Mouse (Mus musculus): ENCODE results near the gene Il6st. TPM values are rescaled to one million over a fixed set of nuclear protein-coding genes. Genes with fewer than 3 reads are reported as not detected.

Il6st gene
- polyA plus RNA-seq, 1 experiment from 2014 or later: 37.4 TPM

- 35% methylated on average over 6 of the region's 6 CpGs for WGBS
- H3K9me3 ChIP-seq: no peaks in the 10 kb centered on the region
- H3K27me3 ChIP-seq (replicated peaks): no peaks in the 10 kb centered on the region
- H3K27ac ChIP-seq: no peak overlapping the region
- H3K36me3 ChIP-seq: no peaks in the 10 kb centered on the region
- ATAC-seq (ENCODE audit: insufficient read depth, low FRiP score, low read depth): no peak
- H3K9ac ChIP-seq: no peak overlapping the region
- H3K4me3 ChIP-seq (replicated peaks): no peak overlapping the region
- H3K4me2 ChIP-seq: no peak overlapping the region
- peaks cover 2% of the 10 kb centered on the region; the same call in 1 of the 2 replicates for H3K4me1 ChIP-seq
Measured at GRCm38 (mm10) chr13:112457366-112457765, 6.5 kb upstream of the Il6st start.

GRCm38 (mm10) chr13:112458016-112458415, 5.9 kb upstream of the Il6st start:
- H3K9ac ChIP-seq: no peak overlapping the region
- H3K9me3 ChIP-seq: no peaks in the 10 kb centered on the region
- 81% methylated on average over 4 of the region's 4 CpGs for WGBS
- no peak overlapping the region for H3K4me2 ChIP-seq
- H3K36me3 ChIP-seq: no peaks in the 10 kb centered on the region
- no peaks in the 10 kb centered on the region for H3K27me3 ChIP-seq (replicated peaks)
- no peak overlapping the region for H3K4me3 ChIP-seq (replicated peaks)
- H3K27ac ChIP-seq: no peak overlapping the region
- no peak for ATAC-seq (ENCODE audit: insufficient read depth, low FRiP score, low read depth)
- peaks cover 3% of the 10 kb centered on the region; the same call in 1 of the 2 replicates for H3K4me1 ChIP-seq

- Histone ChIP-seq H3K4me3 (replicated peaks) (no peak overlapping the region), H3K36me3 (no peaks in the 10 kb centered on the region), H3K27ac (no peak overlapping the region), H3K9me3 (no peaks in the 10 kb centered on the region), H3K9ac (no peak overlapping the region), H3K4me1 (peaks cover 7% of the 10 kb centered on the region; the same call in 1 of the 2 replicates), H3K27me3 (replicated peaks) (no peaks in the 10 kb centered on the region), H3K4me2 (no peak overlapping the region)
- 88% methylated on average over 11 of the region's 11 CpGs for WGBS
- ATAC-seq (ENCODE audit: insufficient read depth, low FRiP score, low read depth): no peak
Measured at GRCm38 (mm10) chr13:112458435-112459018, 5.3 kb upstream of the Il6st start.

- Histone ChIP-seq H3K36me3 (no peaks in the 10 kb centered on the region), H3K9ac (no peak overlapping the region), H3K27ac (no peak overlapping the region), H3K4me3 (replicated peaks) (no peak overlapping the region), H3K27me3 (replicated peaks) (no peaks in the 10 kb centered on the region), H3K9me3 (no peaks in the 10 kb centered on the region), H3K4me1 (peaks cover 7% of the 10 kb centered on the region; the same call in 1 of the 2 replicates), H3K4me2 (no peak overlapping the region)
- no peak for ATAC-seq (ENCODE audit: insufficient read depth, low FRiP score, low read depth)
- WGBS: 81% methylated on average over 6 of the region's 6 CpGs
Measured at GRCm38 (mm10) chr13:112459956-112460355, 3.9 kb upstream of the Il6st start.

- Histone ChIP-seq H3K4me3 (replicated peaks) (no peak overlapping the region), H3K27ac (no peak overlapping the region), H3K9me3 (no peaks in the 10 kb centered on the region), H3K27me3 (replicated peaks) (no peaks in the 10 kb centered on the region), H3K4me1 (peaks cover 14% of the 10 kb centered on the region; the same call in 1 of the 2 replicates), H3K4me2 (no peak overlapping the region), H3K9ac (no peak overlapping the region), H3K36me3 (no peaks in the 10 kb centered on the region)
- WGBS: 75% methylated on average over 6 of the region's 6 CpGs
- no peak for ATAC-seq (ENCODE audit: insufficient read depth, low FRiP score, low read depth)
Measured at GRCm38 (mm10) chr13:112462411-112462987, 1.4 kb upstream of the Il6st start.

- 5% methylated on average over 17 of the region's 17 CpGs for WGBS
- peak overlapping the region; percentile 89 for H3K4me3 ChIP-seq (replicated peaks)
- ATAC-seq (ENCODE audit: insufficient read depth, low FRiP score, low read depth): peak; percentile 70
- H3K27ac ChIP-seq: peak overlapping the region; percentile 90
- H3K4me1 ChIP-seq: peaks cover 14% of the 10 kb centered on the region; the same call in 1 of the 2 replicates
- no peaks in the 10 kb centered on the region for H3K27me3 ChIP-seq (replicated peaks)
- H3K9me3 ChIP-seq: no peaks in the 10 kb centered on the region
- no peaks in the 10 kb centered on the region for H3K36me3 ChIP-seq
- H3K9ac ChIP-seq: peak overlapping the region; percentile 70
- H3K4me2 ChIP-seq: peak overlapping the region; percentile 70
Measured at GRCm38 (mm10) chr13:112463337-112463802, 500 bp upstream of the Il6st start.

GRCm38 (mm10) chr13:112464626-112465287, 887 bp downstream of the Il6st start:
- ATAC-seq (ENCODE audit: insufficient read depth, low FRiP score, low read depth): no peak
- Histone ChIP-seq H3K4me3 (replicated peaks) (peak overlapping the region; percentile 89), H3K9me3 (no peaks in the 10 kb centered on the region), H3K27ac (peak overlapping the region; percentile 90), H3K27me3 (replicated peaks) (no peaks in the 10 kb centered on the region), H3K9ac (peak overlapping the region; percentile 80), H3K4me1 (peaks cover 14% of the 10 kb centered on the region; the same call in 1 of the 2 replicates), H3K4me2 (peak overlapping the region; percentile 70), H3K36me3 (no peaks in the 10 kb centered on the region)
- WGBS: 2% methylated on average over 18 of the region's 18 CpGs

GRCm38 (mm10) chr13:112465585-112465984, 1.7 kb downstream of the Il6st start:
- peaks cover 14% of the 10 kb centered on the region; the same call in 1 of the 2 replicates for H3K4me1 ChIP-seq
- H3K4me2 ChIP-seq: peak overlapping the region; percentile 70
- H3K4me3 ChIP-seq (replicated peaks): no peak overlapping the region; the same call in 1 of the 2 replicates
- no peak overlapping the region for H3K27ac ChIP-seq
- H3K9me3 ChIP-seq: no peaks in the 10 kb centered on the region
- 36% methylated on average over 2 of the region's 2 CpGs for WGBS
- ATAC-seq (ENCODE audit: insufficient read depth, low FRiP score, low read depth): no peak
- H3K27me3 ChIP-seq (replicated peaks): no peaks in the 10 kb centered on the region
- H3K36me3 ChIP-seq: no peaks in the 10 kb centered on the region
- H3K9ac ChIP-seq: no peak overlapping the region

- Histone ChIP-seq H3K9ac (no peak overlapping the region), H3K4me1 (peaks cover 14% of the 10 kb centered on the region; the same call in 1 of the 2 replicates), H3K9me3 (no peaks in the 10 kb centered on the region), H3K27ac (no peak overlapping the region), H3K4me3 (replicated peaks) (no peak overlapping the region), H3K27me3 (replicated peaks) (no peaks in the 10 kb centered on the region), H3K36me3 (no peaks in the 10 kb centered on the region), H3K4me2 (peak overlapping the region; percentile 70)
- WGBS: 60% methylated on average over 19 of the region's 19 CpGs
- ATAC-seq (ENCODE audit: insufficient read depth, low FRiP score, low read depth): no peak
Measured at GRCm38 (mm10) chr13:112466136-112466945, 2.5 kb downstream of the Il6st start.

- H3K27me3 ChIP-seq (replicated peaks): no peaks in the 10 kb centered on the region
- peaks cover 14% of the 10 kb centered on the region; the same call in 1 of the 2 replicates for H3K4me1 ChIP-seq
- no peak overlapping the region for H3K4me3 ChIP-seq (replicated peaks)
- 73% methylated on average over 3 of the region's 3 CpGs for WGBS
- H3K36me3 ChIP-seq: no peaks in the 10 kb centered on the region
- H3K9me3 ChIP-seq: no peaks in the 10 kb centered on the region
- ATAC-seq (ENCODE audit: insufficient read depth, low FRiP score, low read depth): no peak
- H3K4me2 ChIP-seq: no peak overlapping the region
- no peak overlapping the region for H3K27ac ChIP-seq
- H3K9ac ChIP-seq: no peak overlapping the region
Measured at GRCm38 (mm10) chr13:112466946-112467255, 3.0 kb downstream of the Il6st start.

- no peak overlapping the region for H3K4me2 ChIP-seq
- H3K27me3 ChIP-seq (replicated peaks): no peaks in the 10 kb centered on the region
- 91% methylated on average over 9 of the region's 9 CpGs for WGBS
- H3K27ac ChIP-seq: no peak overlapping the region
- no peak overlapping the region for H3K4me3 ChIP-seq (replicated peaks)
- no peak overlapping the region for H3K9ac ChIP-seq
- no peaks in the 10 kb centered on the region for H3K9me3 ChIP-seq
- H3K4me1 ChIP-seq: peaks cover 14% of the 10 kb centered on the region; the same call in 1 of the 2 replicates
- H3K36me3 ChIP-seq: no peaks in the 10 kb centered on the region
- ATAC-seq (ENCODE audit: insufficient read depth, low FRiP score, low read depth): no peak
Measured at GRCm38 (mm10) chr13:112467384-112467783, 3.5 kb downstream of the Il6st start.
